Mouse (Mus musculus): ENCODE data around the gene Chst15.

- TF ChIP-seq CTCF (IDR thresholded peaks at IDR 0.05) (no peak), EP300 (IDR thresholded peaks at IDR 0.05) (no peak; the same call in 1 of the 2 replicates)
Observed at GRCm38 (mm10) chr7:132284048-132284737, 32.8 kb downstream of the Chst15 start.
